Mouse (Mus musculus): Measurements from ENCODE around the gene Tubgcp2. TPM values are rescaled to one million over a fixed set of nuclear protein-coding genes. Genes with fewer than 3 reads are reported as not detected.

Gene Tubgcp2
- 17.6 and 20.5 TPM in 2 replicates for polyA plus RNA-seq (2012; rRNA removed)

GRCm38 (mm10) chr7:140036281-140037170 lies at the start of gene Tubgcp2, which contains the start of gene Zfp511:
Tubgcp2 (minus strand) TSS chr7:140036669.
Zfp511 (plus strand) TSS chr7:140036391.

GRCm38 (mm10) chr7:140082242-140082678 lies 45.8 kb upstream of the Tubgcp2 start, which contains the start of gene Caly:
Caly (minus strand) TSS chr7:140082548.

DNA sequence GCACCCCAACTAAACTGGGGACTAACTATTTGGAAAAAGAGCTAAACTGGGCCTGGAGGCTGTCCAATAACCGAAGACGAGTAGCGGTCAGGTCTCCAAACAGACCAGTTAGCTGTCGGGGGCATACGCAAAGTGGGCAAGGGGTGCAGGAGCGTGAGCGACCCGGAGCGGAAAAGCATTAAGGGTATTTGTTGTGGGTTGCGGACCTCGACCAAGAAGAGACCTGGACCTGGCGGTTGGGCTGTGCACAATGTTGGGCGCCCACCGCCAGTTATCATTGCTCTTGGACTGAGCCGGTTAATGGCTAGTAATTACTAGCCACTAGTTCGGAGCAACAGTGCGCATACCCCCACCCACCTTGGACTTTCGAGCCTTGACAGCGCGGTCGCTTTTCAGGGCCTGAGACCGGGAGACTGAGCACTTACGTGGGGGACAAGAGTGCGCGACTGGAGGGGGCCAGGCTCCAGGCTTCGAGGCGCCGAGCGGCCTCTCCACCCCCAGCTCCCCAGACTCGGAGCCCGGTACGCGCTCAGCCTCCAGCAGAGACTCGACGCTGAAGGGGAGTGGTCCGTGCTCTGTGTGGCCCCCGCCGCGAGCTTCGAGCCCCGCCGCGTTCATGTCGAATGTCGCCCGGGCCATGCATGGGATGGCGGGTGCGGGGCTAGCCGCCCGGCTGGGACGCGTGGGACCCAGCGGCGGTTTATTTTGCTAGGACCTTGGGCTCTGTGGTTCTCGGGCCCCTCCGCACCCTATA lies 12.1 kb upstream of the Tubgcp2 start, which contains the start of gene Msx3:
Msx3 (minus strand) TSS at position 729 of the 754 bp plus-strand sequence.

DNA sequence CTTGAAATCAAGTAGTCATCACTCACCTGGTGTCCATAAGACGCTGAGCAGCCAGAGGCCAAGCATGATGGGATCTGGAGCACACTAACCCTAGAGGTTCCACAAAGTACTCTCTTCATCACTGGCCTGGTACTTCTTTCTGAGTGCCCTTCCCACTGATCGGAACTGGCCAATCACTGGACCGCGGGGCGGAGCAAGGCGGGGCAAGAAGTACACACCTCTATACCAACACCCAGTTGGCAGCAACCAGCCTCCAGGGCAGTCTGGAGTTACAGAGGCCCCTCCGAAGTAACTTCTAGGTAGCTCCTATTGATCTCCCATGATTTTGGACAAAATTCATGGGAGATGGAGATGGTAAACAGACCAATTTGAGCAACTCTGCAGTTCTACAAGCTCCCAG lies 44.1 kb downstream of the Tubgcp2 start, which contains the start of gene Adam8:
Adam8 (minus strand) TSS at position 157 of the 400 bp plus-strand sequence.

DNA sequence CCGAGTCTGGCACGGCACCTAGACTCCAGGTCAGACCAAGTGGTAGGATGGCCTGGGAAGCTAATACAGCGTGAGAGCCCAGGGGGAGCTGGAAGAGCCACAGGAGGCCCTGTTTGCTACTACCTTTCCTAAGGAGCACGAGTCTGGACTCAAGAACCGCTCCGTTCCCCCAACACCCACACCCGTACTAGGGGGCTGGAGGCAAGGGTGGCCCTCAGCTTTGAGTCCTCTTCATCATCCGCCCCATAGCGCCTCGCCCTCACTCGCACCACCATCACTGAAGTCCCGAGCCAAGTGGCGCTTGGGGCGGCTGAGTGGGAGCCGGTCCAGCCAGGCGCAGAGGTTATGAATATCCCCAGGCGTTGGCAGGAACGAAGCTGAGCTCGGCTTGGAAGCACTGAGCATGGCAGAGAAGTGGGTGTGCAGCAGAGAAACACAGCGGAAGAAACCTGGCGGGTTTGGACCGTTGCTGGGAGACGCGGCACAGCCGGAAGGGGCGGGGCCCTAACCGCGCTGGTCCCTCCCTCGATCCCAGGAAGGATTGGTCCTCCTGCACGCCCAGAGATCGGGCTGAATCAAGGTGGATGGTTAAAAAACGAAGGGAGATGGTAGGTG lies 58.1 kb downstream of the Tubgcp2 start, which contains the start of gene 6430531B16Rik:
6430531B16Rik (minus strand) TSS at position 478 of the 615 bp plus-strand sequence.

Other genes with a start within 250 kb of the Tubgcp2 start
- 0.01 TPM in 1 of 2 replicates, not detected in the other for gene Adgra1, start 202.5 kb downstream of the Tubgcp2 start, polyA plus RNA-seq (2012; rRNA removed)
- gene Kndc1, start 142.0 kb downstream of the Tubgcp2 start, polyA plus RNA-seq (2012; rRNA removed), result 0.01 TPM in 1 of 2 replicates, not detected in the other
- not detected in 2 replicates for gene Utf1, start 92.9 kb downstream of the Tubgcp2 start, polyA plus RNA-seq (2012; rRNA removed)
- 0.03 TPM in 1 of 2 replicates, not detected in the other for gene 6430531B16Rik, start 57.9 kb downstream of the Tubgcp2 start, polyA plus RNA-seq (2012; rRNA removed)
- gene Adam8, start 44.1 kb downstream of the Tubgcp2 start, polyA plus RNA-seq (2012; rRNA removed), result 0.55 and 1.0 TPM in 2 replicates
- gene Zfp511, start 278 bp downstream of the Tubgcp2 start, polyA plus RNA-seq (2012; rRNA removed), result 23.6 and 26.6 TPM in 2 replicates
- not detected in 2 replicates for gene Msx3, start 12.4 kb upstream of the Tubgcp2 start, polyA plus RNA-seq (2012; rRNA removed)
- 0.02 and 0.03 TPM in 2 replicates for gene Caly, start 45.9 kb upstream of the Tubgcp2 start, polyA plus RNA-seq (2012; rRNA removed)
- 0.25 and 0.39 TPM in 2 replicates for gene Prap1, start 56.7 kb upstream of the Tubgcp2 start, polyA plus RNA-seq (2012; rRNA removed)
- 5.6 and 7.5 TPM in 2 replicates for gene Fuom, start 65.8 kb upstream of the Tubgcp2 start, polyA plus RNA-seq (2012; rRNA removed)
- gene Paox, start 79.1 kb upstream of the Tubgcp2 start, polyA plus RNA-seq (2012; rRNA removed), result 3.8 and 5.0 TPM in 2 replicates
- gene Echs1, start 79.8 kb upstream of the Tubgcp2 start, polyA plus RNA-seq (2012; rRNA removed), result 42.5 and 51.9 TPM in 2 replicates
- 15.6 and 15.9 TPM in 2 replicates for gene Mtg1, start 100.9 kb upstream of the Tubgcp2 start, polyA plus RNA-seq (2012; rRNA removed)
- 0.01 TPM in 2 replicates for gene Sprn, start 118.2 kb upstream of the Tubgcp2 start, polyA plus RNA-seq (2012; rRNA removed)
- not detected in 2 replicates for gene Olfr522, start 128.1 kb upstream of the Tubgcp2 start, polyA plus RNA-seq (2012; rRNA removed)
- not detected in 2 replicates for gene Olfr523, start 136.5 kb upstream of the Tubgcp2 start, polyA plus RNA-seq (2012; rRNA removed)
- gene Olfr524, start 169.3 kb upstream of the Tubgcp2 start, polyA plus RNA-seq (2012; rRNA removed), result not detected in 2 replicates
- gene Cd163l1, start 181.6 kb upstream of the Tubgcp2 start, polyA plus RNA-seq (2012; rRNA removed), result 0.05 and 0.07 TPM in 2 replicates
- 0.01 TPM in 1 of 2 replicates, not detected in the other for gene 5830411N06Rik, start 210.6 kb upstream of the Tubgcp2 start, polyA plus RNA-seq (2012; rRNA removed)